Mouse (Mus musculus): ENCODE data around the gene Coa3. TPM values are rescaled to one million over a fixed set of nuclear protein-coding genes. Genes with fewer than 3 reads are reported as not detected.
A peak's percentile ranks its signal among the peaks of the same experiment; 100 is the strongest.

Gene Coa3
- polyA plus RNA-seq, 1 experiment from 2014 or later: 260 TPM

DNA sequence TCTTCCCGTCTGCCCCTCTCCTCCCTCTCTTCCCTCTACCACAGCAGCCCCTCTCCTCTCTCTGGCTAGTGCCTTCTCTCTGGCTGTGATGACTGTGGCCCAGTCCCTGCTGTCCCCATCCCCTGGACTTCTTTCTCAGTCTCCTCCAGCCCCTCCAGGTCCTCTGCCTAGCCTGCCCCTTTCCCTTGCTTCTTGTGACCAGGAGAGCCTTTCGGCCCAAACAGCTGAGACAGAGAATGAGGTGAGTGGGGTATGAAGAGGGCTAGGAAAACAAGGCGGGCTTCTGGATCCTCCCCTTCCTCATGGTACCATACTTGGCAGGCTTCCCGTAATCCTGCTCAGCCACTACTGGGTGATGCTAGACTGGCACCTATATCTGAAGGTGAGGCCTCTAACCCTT, 3.6 kb downstream of the Coa3 start:
- Histone ChIP-seq H3K27ac (ENCODE audit: low read depth, low read length) (no peak overlapping the region), H3K36me3 (ENCODE audit: control insufficient read depth, insufficient read depth, low read length) (0 out of 2 replicates have a peak, but pooled peaks cover 2% of the 10 kb centered on the region), H3K4me2 (ENCODE audit: low read length) (no peak overlapping the region), H3K9me3 (replicated peaks; ENCODE audit: control insufficient read depth, low read length) (no peaks in the 10 kb centered on the region), H3K9ac (ENCODE audit: low read length) (no peak overlapping the region), H3K4me1 (ENCODE audit: control insufficient read depth, insufficient read depth, low read length) (peaks cover 23% of the 10 kb centered on the region), H3K27me3 (replicated peaks; ENCODE audit: control insufficient read depth, insufficient read depth, low read length) (no peaks in the 10 kb centered on the region), H3K4me3 (ENCODE audit: low read depth, low read length) (no peak overlapping the region)
- ATAC-seq (no peak), DNase-seq (ENCODE audit: low spot score) (no peak)
- 68% methylated on average over 4 of the region's 4 CpGs for WGBS

DNA sequence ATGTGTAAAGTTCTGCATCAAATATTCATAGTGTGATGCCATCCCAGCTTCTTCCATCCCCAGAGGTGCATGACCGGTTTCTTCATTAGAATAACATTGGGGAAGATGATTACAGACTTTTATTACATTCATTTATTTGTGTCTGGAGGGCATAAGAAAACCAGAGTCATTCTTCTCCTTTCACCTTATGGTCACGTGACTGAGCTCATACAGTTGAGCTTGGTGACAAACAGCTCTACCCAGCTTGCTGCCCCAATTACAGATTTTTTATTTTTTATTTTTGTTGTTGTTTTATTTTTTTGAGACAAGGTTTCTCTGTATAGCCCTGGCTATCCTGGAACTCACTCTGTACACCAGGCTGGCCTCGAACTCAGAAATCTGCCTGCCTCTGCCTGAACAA, 6.5 kb downstream of the Coa3 start:
- H3K36me3 ChIP-seq (ENCODE audit: control insufficient read depth, insufficient read depth, low read length): 0 out of 2 replicates have a peak, but pooled peaks cover 2% of the 10 kb centered on the region

DNA sequence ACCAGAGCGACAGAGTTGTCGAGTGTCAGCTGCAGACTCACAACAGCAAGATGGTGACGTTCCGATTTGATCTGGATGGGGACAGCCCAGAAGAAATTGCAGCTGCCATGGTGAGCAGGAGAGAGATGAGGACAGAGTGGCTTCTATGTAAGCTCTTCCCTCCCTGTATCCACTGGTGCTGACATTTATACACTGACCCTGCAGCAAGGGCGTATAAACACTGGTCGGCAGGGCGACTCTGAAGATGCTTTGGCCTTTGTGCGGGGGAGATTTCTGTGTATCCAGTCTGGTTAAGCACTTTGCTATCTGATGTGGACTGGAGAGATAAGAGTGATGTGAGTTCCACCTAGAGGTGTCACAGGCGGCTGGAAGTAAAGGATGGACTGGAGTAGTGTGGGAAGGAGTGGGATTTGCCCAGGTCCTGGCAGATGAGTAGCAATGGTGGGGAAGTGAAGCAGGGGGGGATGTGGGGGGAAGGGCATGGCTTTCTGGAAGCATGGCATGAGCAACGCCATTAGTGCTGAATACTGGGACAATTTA, 9.3 kb downstream of the Coa3 start:
- WGBS: 39% methylated on average over 10 of the region's 10 CpGs
- ATAC-seq (no peak), DNase-seq (ENCODE audit: low spot score) (peak; percentile 37)
- Histone ChIP-seq H3K4me1 (ENCODE audit: control insufficient read depth, insufficient read depth, low read length) (no peaks in the 10 kb centered on the region; the same call in 1 of the 2 replicates), H3K4me2 (ENCODE audit: low read length) (no peak overlapping the region), H3K27me3 (replicated peaks; ENCODE audit: control insufficient read depth, insufficient read depth, low read length) (peaks cover 15% of the 10 kb centered on the region; the same call in 1 of the 2 replicates), H3K36me3 (ENCODE audit: control insufficient read depth, insufficient read depth, low read length) (no peaks in the 10 kb centered on the region), H3K27ac (ENCODE audit: low read depth, low read length) (no peak overlapping the region), H3K9ac (ENCODE audit: low read length) (no peak overlapping the region), H3K4me3 (ENCODE audit: low read depth, low read length) (no peak overlapping the region), H3K9me3 (replicated peaks; ENCODE audit: control insufficient read depth, low read length) (no peaks in the 10 kb centered on the region)

More for the DNA sequence above, 6.5 kb downstream of the Coa3 start:
- Histone ChIP-seq H3K9me3 (replicated peaks; ENCODE audit: control insufficient read depth, low read length) (no peaks in the 10 kb centered on the region), H3K4me2 (ENCODE audit: low read length) (no peak overlapping the region), H3K4me3 (ENCODE audit: low read depth, low read length) (no peak overlapping the region), H3K9ac (ENCODE audit: low read length) (no peak overlapping the region), H3K27ac (ENCODE audit: low read depth, low read length) (no peak overlapping the region), H3K4me1 (ENCODE audit: control insufficient read depth, insufficient read depth, low read length) (peaks cover 9% of the 10 kb centered on the region), H3K27me3 (replicated peaks; ENCODE audit: control insufficient read depth, insufficient read depth, low read length) (0 out of 2 replicates have a peak, but pooled peaks cover 5% of the 10 kb centered on the region)
- no peak for DNase-seq (ENCODE audit: low spot score)
- ATAC-seq: no peak
- 82% methylated on average over 3 of the region's 3 CpGs for WGBS

DNA sequence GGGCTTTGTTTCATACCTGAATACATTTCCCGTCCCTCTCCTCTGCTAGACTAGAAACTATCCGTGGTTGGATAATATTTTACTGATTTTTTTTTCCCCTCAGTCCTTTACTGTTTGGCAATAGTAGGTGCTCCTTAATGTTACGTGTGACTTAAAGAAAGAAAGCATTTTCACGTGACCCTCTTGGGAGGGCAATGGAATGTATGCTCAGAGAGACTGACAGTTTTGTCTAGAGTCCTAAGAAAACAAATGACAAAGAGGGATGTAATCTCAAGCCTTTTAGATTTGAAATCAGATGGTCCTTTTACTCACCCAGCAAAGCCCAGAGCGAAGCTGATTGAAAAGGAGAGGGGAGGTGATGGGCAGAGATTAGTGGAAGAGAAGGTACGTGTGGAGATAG, 13.0 kb downstream of the Coa3 start:
- Histone ChIP-seq H3K4me3 (ENCODE audit: low read depth, low read length) (0 out of 2 replicates have a peak overlapping the region, but pooled peaks have one; percentile 14), H3K4me1 (ENCODE audit: control insufficient read depth, insufficient read depth, low read length) (peaks cover 3% of the 10 kb centered on the region), H3K27ac (ENCODE audit: low read depth, low read length) (no peak overlapping the region), H3K4me2 (ENCODE audit: low read length) (no peak overlapping the region), H3K36me3 (ENCODE audit: control insufficient read depth, insufficient read depth, low read length) (no peaks in the 10 kb centered on the region), H3K9ac (ENCODE audit: low read length) (no peak overlapping the region), H3K27me3 (replicated peaks; ENCODE audit: control insufficient read depth, insufficient read depth, low read length) (peaks cover 44% of the 10 kb centered on the region), H3K9me3 (replicated peaks; ENCODE audit: control insufficient read depth, low read length) (no peaks in the 10 kb centered on the region)
- DNase-seq (ENCODE audit: low spot score) (no peak), ATAC-seq (no peak)
- 12% methylated on average over 6 of the region's 6 CpGs for WGBS

DNA sequence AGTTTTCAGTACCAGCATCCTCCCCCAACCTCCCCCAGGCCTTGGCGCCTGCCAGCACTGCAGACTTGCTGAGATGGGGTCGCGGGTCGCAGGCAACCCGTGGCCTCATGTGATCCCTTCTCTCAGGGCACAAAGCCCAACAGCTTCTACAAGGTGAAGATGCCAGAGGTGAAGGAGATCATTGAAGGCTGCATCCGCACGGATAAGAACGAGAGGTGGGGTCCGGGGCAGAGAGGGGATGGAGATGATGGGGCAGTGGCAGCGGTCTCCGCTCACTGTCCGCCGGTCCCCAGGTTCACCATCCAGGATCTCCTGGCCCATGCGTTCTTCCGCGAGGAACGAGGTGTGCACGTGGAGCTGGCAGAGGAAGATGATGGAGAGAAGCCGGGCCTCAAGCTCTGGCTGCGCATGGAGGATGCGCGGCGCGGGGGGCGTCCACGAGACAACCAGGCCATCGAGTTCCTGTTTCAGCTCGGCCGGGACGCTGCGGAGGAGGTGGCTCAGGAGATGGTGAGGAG, 13.9 kb downstream of the Coa3 start:
- Histone ChIP-seq H3K4me2 (ENCODE audit: low read length) (peak overlapping the region; percentile 48), H3K36me3 (ENCODE audit: control insufficient read depth, insufficient read depth, low read length) (no peaks in the 10 kb centered on the region), H3K27ac (ENCODE audit: low read depth, low read length) (no peak overlapping the region), H3K9me3 (replicated peaks; ENCODE audit: control insufficient read depth, low read length) (no peaks in the 10 kb centered on the region), H3K4me1 (ENCODE audit: control insufficient read depth, insufficient read depth, low read length) (peaks cover 11% of the 10 kb centered on the region), H3K4me3 (ENCODE audit: low read depth, low read length) (peak overlapping the region; percentile 14), H3K27me3 (replicated peaks; ENCODE audit: control insufficient read depth, insufficient read depth, low read length) (peaks cover 45% of the 10 kb centered on the region), H3K9ac (ENCODE audit: low read length) (peak overlapping the region; percentile 49; the same call in 1 of the 2 replicates)
- DNase-seq (ENCODE audit: low spot score) (no peak), ATAC-seq (no peak)
- WGBS: 3% methylated on average over 31 of the region's 31 CpGs

DNA sequence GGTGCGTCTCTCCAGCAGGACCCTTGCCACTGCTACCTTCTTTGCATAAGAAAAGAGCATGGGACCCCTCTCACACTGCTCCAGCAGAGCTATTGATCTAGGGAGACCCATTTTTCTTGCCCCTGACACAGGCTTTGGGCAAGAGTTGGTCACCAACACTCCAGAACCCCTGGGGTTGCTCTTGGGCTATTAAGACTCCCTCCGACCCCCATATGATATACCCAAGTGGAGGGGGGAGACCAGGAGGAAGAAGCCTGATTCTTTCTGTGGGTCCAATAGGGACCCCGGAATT, 15.0 kb downstream of the Coa3 start:
- Histone ChIP-seq H3K27me3 (replicated peaks; ENCODE audit: control insufficient read depth, insufficient read depth, low read length) (peaks cover 49% of the 10 kb centered on the region), H3K9me3 (replicated peaks; ENCODE audit: control insufficient read depth, low read length) (no peaks in the 10 kb centered on the region), H3K36me3 (ENCODE audit: control insufficient read depth, insufficient read depth, low read length) (no peaks in the 10 kb centered on the region), H3K9ac (ENCODE audit: low read length) (no peak overlapping the region), H3K27ac (ENCODE audit: low read depth, low read length) (no peak overlapping the region), H3K4me3 (ENCODE audit: low read depth, low read length) (no peak overlapping the region), H3K4me2 (ENCODE audit: low read length) (no peak overlapping the region), H3K4me1 (ENCODE audit: control insufficient read depth, insufficient read depth, low read length) (peaks cover 16% of the 10 kb centered on the region)
- ATAC-seq: no peak
- no peak for DNase-seq (ENCODE audit: low spot score)
- 2% methylated on average over 3 of the region's 3 CpGs for WGBS

DNA sequence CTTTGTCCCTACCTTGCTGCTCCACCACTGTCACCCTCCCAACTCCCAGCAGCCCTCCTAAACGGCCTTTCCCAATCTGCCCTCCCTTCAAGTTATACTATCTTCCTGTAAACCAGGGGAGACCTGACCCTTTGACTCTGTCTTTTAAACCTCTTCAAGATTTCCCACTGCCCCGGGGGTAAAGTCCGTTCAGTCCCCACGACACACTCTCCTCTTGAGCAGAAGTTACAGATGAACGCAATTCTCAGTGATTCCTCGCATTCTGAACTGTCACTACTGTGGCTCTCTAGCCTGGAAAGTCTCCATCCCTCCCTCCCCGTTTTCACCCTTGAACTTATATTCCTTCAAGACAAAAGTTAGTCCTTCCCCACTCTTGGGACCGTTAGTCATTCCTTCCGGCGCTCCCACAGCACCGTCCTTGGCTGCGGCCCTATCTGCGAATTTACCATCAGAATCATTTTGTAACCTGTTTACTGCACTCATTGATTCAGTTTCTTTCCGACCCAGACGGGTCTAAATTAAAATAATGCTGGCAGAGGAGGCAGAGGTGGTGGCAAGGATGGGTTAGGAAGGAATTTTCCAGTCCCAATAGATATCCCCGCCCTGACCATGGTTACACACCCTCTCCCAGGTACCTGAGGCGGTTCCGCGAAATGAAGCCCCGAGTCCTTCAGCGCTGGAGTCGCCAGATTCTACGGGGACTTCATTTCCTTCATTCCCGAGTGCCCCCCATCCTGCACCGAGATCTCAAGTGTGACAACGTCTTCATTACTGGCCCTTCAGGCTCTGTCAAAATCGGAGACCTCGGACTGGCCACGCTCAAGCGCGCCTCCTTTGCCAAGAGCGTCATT, 15.6 kb downstream of the Coa3 start:
- H3K27ac ChIP-seq (ENCODE audit: low read depth, low read length): no peak overlapping the region
- no peak for DNase-seq (ENCODE audit: low spot score)
- no peak overlapping the region for H3K4me2 ChIP-seq (ENCODE audit: low read length)
- no peak overlapping the region for H3K4me3 ChIP-seq (ENCODE audit: low read depth, low read length)
- H3K36me3 ChIP-seq (ENCODE audit: control insufficient read depth, insufficient read depth, low read length): 0 out of 2 replicates have a peak, but pooled peaks cover 2% of the 10 kb centered on the region
- H3K27me3 ChIP-seq (replicated peaks; ENCODE audit: control insufficient read depth, insufficient read depth, low read length): peaks cover 46% of the 10 kb centered on the region
- no peak overlapping the region for H3K9ac ChIP-seq (ENCODE audit: low read length)
- H3K9me3 ChIP-seq (replicated peaks; ENCODE audit: control insufficient read depth, low read length): no peaks in the 10 kb centered on the region
- peaks cover 16% of the 10 kb centered on the region for H3K4me1 ChIP-seq (ENCODE audit: control insufficient read depth, insufficient read depth, low read length)
- 3% methylated on average over 32 of the region's 32 CpGs for WGBS
- ATAC-seq: no peak

DNA sequence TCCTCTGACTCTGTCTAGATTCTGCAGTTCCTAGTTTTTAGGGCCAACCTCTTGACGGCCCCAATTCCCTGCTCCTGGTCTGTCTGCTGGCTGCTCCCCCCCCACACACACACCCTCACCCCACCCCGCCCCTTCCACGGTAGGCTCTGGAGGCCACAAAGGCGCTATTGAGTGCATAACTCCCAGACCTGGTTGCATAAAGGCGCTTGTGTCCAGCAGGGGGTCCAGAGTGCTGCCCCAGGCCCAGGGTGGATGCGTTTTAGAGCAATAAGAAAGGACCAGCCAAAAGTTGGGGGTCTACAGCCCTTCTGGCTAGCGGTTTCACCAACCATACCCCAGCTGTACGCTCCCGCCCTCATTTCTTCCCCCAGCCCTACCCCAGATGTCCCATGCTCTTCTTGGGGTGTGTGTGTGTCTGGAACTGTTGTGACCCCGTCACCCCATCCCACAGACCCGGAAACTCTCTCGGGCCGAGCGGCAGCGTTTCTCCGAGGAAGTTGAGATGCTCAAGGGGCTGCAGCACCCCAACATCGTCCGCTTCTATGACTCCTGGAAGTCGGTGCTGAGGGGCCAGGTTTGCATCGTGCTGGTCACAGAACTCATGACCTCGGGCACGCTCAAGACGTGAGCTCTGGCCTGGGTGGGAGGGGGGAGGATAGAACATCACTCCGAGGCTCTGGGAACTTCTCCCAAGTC, 16.5 kb downstream of the Coa3 start:
- Histone ChIP-seq H3K27me3 (replicated peaks; ENCODE audit: control insufficient read depth, insufficient read depth, low read length) (peaks cover 44% of the 10 kb centered on the region), H3K4me3 (ENCODE audit: low read depth, low read length) (peak overlapping the region; percentile 4; the same call in 1 of the 2 replicates)
- ATAC-seq: no peak

More for the DNA sequence above, 16.5 kb downstream of the Coa3 start:
- DNase-seq (ENCODE audit: low spot score): no peak
- H3K9ac ChIP-seq (ENCODE audit: low read length): no peak overlapping the region
- peaks cover 16% of the 10 kb centered on the region for H3K4me1 ChIP-seq (ENCODE audit: control insufficient read depth, insufficient read depth, low read length)
- 0 out of 2 replicates have a peak, but pooled peaks cover 6% of the 10 kb centered on the region for H3K36me3 ChIP-seq (ENCODE audit: control insufficient read depth, insufficient read depth, low read length)
- no peak overlapping the region for H3K4me2 ChIP-seq (ENCODE audit: low read length)
- no peaks in the 10 kb centered on the region for H3K9me3 ChIP-seq (replicated peaks; ENCODE audit: control insufficient read depth, low read length)
- WGBS: 3% methylated on average over 24 of the region's 24 CpGs
- no peak overlapping the region for H3K27ac ChIP-seq (ENCODE audit: low read depth, low read length)
